Mouse (Mus musculus) heart, postnatal 0 days (tissue): ENCODE data around the gene Rab4a.

Experiments used
- CTCF ChIP-seq: IDR thresholded peaks from 2 replicates; pipeline ENCODE4 v1.5.1; 2016; ENCODE audit warnings: antibody characterized with exemption, control low read depth, low read depth
- EP300 ChIP-seq: IDR thresholded peaks from 2 replicates; pipeline ENCODE4 v1.6.1; 2016; ENCODE audit warnings: antibody characterized with exemption, low read depth

DNA sequence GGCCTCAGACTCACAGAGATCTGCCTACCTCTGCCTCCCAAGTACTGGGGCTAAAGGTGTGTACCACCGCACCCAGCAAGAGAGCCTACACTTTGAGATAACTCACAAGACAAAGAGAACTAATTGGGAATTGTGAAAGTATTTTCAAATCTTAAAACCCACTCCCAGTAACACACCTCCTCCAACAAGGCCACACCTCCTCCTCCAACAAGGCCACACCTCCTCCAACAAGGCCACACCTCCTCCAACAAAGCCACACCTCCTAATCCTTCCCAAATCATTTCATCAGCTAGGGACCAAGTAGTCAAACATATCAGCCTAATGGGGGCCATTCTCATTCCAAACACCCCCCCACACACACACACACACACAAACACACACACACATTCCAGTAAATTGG is 31.3 kb upstream of the Rab4a start:
- TF ChIP-seq CTCF (no peak), EP300 (no peak)
